Mouse (Mus musculus) liver, embryonic 16.5 days (tissue): ENCODE data around the gene Hoxd1. TPM values are rescaled to one million over a fixed set of nuclear protein-coding genes. Genes with fewer than 3 reads are reported as not detected.

Experiments used
- ATAC-seq: fragments of 200-750 bp; cut with Nextera tagmentation; 2 replicates; pipeline ENCODE4 v1.8.0; 2017; ENCODE audit warnings: low read depth, mild to moderate bottlenecking, moderate number of reproducible peaks, moderate library complexity
- H3K27ac ChIP-seq: fragments of 300-500 bp; sonication (generic); 2 replicates; pipeline ENCODE4 v1.5.1; 2014; ENCODE audit warnings: mild to moderate bottlenecking, low read length
- H3K27me3 ChIP-seq: fragments of 300-500 bp; sonication (generic); 2 replicates; pipeline ENCODE4 v1.6.1; 2014; ENCODE audit warnings: low read depth, low read length, mixed read lengths; ENCODE audit not compliant: control insufficient read depth, insufficient read depth
- H3K36me3 ChIP-seq: fragments of 300-500 bp; sonication (generic); 2 replicates; pipeline ENCODE4 v1.6.1; 2014; ENCODE audit warnings: mild to moderate bottlenecking; ENCODE audit not compliant: control insufficient read depth, insufficient read depth
- H3K4me1 ChIP-seq: fragments of 300-500 bp; sonication (generic); 2 replicates; pipeline ENCODE4 v1.6.1; 2014; ENCODE audit warnings: low read depth, low read length, mixed read lengths; ENCODE audit not compliant: control insufficient read depth
- H3K4me2 ChIP-seq: fragments of 300-500 bp; sonication (generic); 2 replicates; pipeline ENCODE4 v1.6.1; 2014; ENCODE audit warnings: low read depth, low read length, mixed read lengths
- H3K4me3 ChIP-seq: fragments of 300-500 bp; sonication (generic); 2 replicates; pipeline ENCODE4 v1.5.1; 2014; ENCODE audit warnings: low read depth, mild to moderate bottlenecking, low read length
- H3K9ac ChIP-seq: fragments of 300-500 bp; sonication (generic); 2 replicates; pipeline ENCODE4 v1.6.1; 2014; ENCODE audit warnings: low read depth, low read length
- H3K9me3 ChIP-seq: fragments of 300-500 bp; sonication (generic); replicated peaks from 2 replicates; pipeline ENCODE4 v1.6.1; 2016; ENCODE audit warnings: low read length; ENCODE audit not compliant: control insufficient read depth
- WGBS: fragments of 180-500 bp; shearing (Covaris S2); extraction: QIAGEN DNeasy Blood & Tissue Kit; methylation state at CpG from one replicate; pipeline ENCODE4 v1.1.7; 2014; ENCODE audit not compliant: insufficient replicate concordance; 5-methylcytosine and 5-hydroxymethylcytosine counted together
- polyA plus RNA-seq: library from polyadenylated mRNA; unstranded; fragments of >200 nt; fragmentation: Nextera tagmentation; extraction: Ambion mirVana; gene quantifications from 2 replicates; pipeline ENCODE4 v1.2.1, GENCODE M21; 2015

Gene Hoxd1
- polyA plus RNA-seq, 1 experiment from 2014 or later = not detected

GRCm38 (mm10) chr2:74722949-74723348, 39.8 kb upstream of the Hoxd1 start:
- H3K4me1 ChIP-seq = no peaks in the 10 kb centered on the region
- no peak overlapping the region for H3K9ac ChIP-seq
- no peak for ATAC-seq
- H3K36me3 ChIP-seq = no peaks in the 10 kb centered on the region
- H3K27ac ChIP-seq = no peak overlapping the region
- H3K4me2 ChIP-seq = no peak overlapping the region
- 14% methylated on average over 8 of the region's 8 CpGs for WGBS
- peaks cover 86% of the 10 kb centered on the region for H3K27me3 ChIP-seq
- H3K4me3 ChIP-seq = no peak overlapping the region
- no peaks in the 10 kb centered on the region for H3K9me3 ChIP-seq

GRCm38 (mm10) chr2:74724244-74725015, 38.4 kb upstream of the Hoxd1 start:
- H3K9me3 ChIP-seq = no peaks in the 10 kb centered on the region
- no peak for ATAC-seq
- no peak overlapping the region for H3K9ac ChIP-seq
- no peaks in the 10 kb centered on the region for H3K4me1 ChIP-seq
- 35% methylated on average over 7 of the region's 7 CpGs for WGBS
- no peak overlapping the region for H3K4me2 ChIP-seq
- no peaks in the 10 kb centered on the region for H3K36me3 ChIP-seq
- no peak overlapping the region for H3K4me3 ChIP-seq
- H3K27ac ChIP-seq = no peak overlapping the region
- peaks cover 89% of the 10 kb centered on the region for H3K27me3 ChIP-seq

DNA sequence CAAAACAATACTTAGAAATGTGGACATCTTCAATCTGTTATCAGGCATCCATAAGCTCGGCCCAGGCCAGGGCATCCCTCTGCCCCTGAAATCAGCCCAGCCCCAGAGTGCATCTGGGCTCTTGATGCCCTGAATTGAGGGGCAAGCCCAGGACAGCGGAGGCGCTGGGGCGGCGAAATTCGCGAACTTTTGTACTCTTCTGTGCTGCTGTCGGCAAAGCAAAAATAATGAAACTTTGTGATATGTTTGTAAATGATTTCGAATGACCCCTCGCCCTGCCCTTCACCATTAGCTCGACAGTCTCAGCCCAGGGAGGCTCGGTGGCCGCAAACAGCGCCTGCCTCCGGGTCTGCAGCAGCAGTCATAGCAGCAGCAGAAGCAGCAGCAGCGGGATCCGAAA, 37.6 kb upstream of the Hoxd1 start:
- no peak overlapping the region for H3K27ac ChIP-seq
- no peak overlapping the region for H3K4me3 ChIP-seq
- H3K4me1 ChIP-seq = no peaks in the 10 kb centered on the region
- no peaks in the 10 kb centered on the region for H3K36me3 ChIP-seq
- no peak for ATAC-seq
- peaks cover 87% of the 10 kb centered on the region for H3K27me3 ChIP-seq
- 29% methylated on average over 17 of the region's 17 CpGs for WGBS
- no peaks in the 10 kb centered on the region for H3K9me3 ChIP-seq
- H3K4me2 ChIP-seq = no peak overlapping the region
- no peak overlapping the region for H3K9ac ChIP-seq

DNA sequence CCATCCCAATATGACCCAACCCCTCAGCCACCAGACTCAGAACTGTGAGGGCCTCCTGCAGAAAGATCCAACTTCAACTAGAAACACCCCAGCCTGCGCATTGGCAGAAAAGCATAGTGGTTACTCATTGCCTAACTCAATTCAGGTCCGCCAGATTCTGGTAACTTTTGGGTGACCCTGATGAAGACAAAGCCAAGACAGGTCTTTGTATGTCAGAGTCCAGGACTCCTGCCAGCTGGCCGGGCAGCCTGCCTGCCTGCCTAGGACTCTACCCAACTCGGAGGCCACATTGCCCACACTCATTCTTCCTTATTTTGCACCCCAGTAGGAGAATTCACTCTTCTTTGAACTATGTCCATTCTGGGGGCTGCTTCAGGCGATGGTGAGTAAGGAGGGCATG, 36.2 kb upstream of the Hoxd1 start, which contains the start of gene Gm28230:
Gene Gm28230, plus strand, starts transcription at position 178 of the 400 bp plus-strand sequence.
- no peak for ATAC-seq
- no peaks in the 10 kb centered on the region for H3K36me3 ChIP-seq
- no peak within 1 kb of the TSS for H3K27ac ChIP-seq
- no peak within 1 kb of the TSS for H3K9ac ChIP-seq
- no peak within 1 kb of the TSS for H3K4me3 ChIP-seq
- H3K4me1 ChIP-seq = no peaks in the 10 kb centered on the region
- WGBS = 41% methylated on average over 5 of the region's 5 CpGs
- H3K4me2 ChIP-seq = peak within 1 kb of the TSS; percentile 8
- H3K9me3 ChIP-seq = no peaks in the 10 kb centered on the region
- peaks cover 92% of the 10 kb centered on the region for H3K27me3 ChIP-seq

- no peaks in the 10 kb centered on the region for H3K36me3 ChIP-seq
- H3K27ac ChIP-seq = no peak overlapping the region
- H3K9ac ChIP-seq = no peak overlapping the region
- H3K9me3 ChIP-seq = no peaks in the 10 kb centered on the region
- ATAC-seq = no peak
- no peak overlapping the region for H3K4me3 ChIP-seq
- no peaks in the 10 kb centered on the region for H3K4me1 ChIP-seq
- WGBS = 4% methylated on average over 39 of the region's 43 CpGs
- peak overlapping the region; percentile 8 for H3K4me2 ChIP-seq
- peaks cover 92% of the 10 kb centered on the region for H3K27me3 ChIP-seq
These were observed 35.7 kb upstream of the Hoxd1 start for GRCm38 (mm10) chr2:74726973-74727639.

- Histone ChIP-seq H3K9me3 (no peaks in the 10 kb centered on the region), H3K4me2 (no peak overlapping the region), H3K36me3 (no peaks in the 10 kb centered on the region), H3K4me3 (no peak overlapping the region), H3K9ac (no peak overlapping the region), H3K4me1 (no peaks in the 10 kb centered on the region), H3K27ac (no peak overlapping the region), H3K27me3 (peaks cover 95% of the 10 kb centered on the region)
- WGBS = 11% methylated on average over 25 of the region's 25 CpGs
- no peak for ATAC-seq
These were observed 35.0 kb upstream of the Hoxd1 start for GRCm38 (mm10) chr2:74727640-74728302.

GRCm38 (mm10) chr2:74728303-74728680, 34.5 kb upstream of the Hoxd1 start:
- no peak for ATAC-seq
- Histone ChIP-seq H3K9me3 (no peaks in the 10 kb centered on the region), H3K4me2 (no peak overlapping the region), H3K9ac (no peak overlapping the region), H3K4me3 (no peak overlapping the region), H3K36me3 (no peaks in the 10 kb centered on the region), H3K27ac (no peak overlapping the region), H3K4me1 (no peaks in the 10 kb centered on the region), H3K27me3 (peaks cover 95% of the 10 kb centered on the region)
- WGBS = 33% methylated on average over 13 of the region's 13 CpGs

GRCm38 (mm10) chr2:74730331-74730730, 32.4 kb upstream of the Hoxd1 start:
- Histone ChIP-seq H3K27ac (no peak overlapping the region), H3K4me1 (no peaks in the 10 kb centered on the region), H3K4me2 (no peak overlapping the region), H3K9me3 (no peaks in the 10 kb centered on the region), H3K4me3 (no peak overlapping the region), H3K9ac (no peak overlapping the region), H3K27me3 (peaks cover 95% of the 10 kb centered on the region), H3K36me3 (no peaks in the 10 kb centered on the region)
- 31% methylated on average over 8 of the region's 8 CpGs for WGBS
- no peak for ATAC-seq

DNA sequence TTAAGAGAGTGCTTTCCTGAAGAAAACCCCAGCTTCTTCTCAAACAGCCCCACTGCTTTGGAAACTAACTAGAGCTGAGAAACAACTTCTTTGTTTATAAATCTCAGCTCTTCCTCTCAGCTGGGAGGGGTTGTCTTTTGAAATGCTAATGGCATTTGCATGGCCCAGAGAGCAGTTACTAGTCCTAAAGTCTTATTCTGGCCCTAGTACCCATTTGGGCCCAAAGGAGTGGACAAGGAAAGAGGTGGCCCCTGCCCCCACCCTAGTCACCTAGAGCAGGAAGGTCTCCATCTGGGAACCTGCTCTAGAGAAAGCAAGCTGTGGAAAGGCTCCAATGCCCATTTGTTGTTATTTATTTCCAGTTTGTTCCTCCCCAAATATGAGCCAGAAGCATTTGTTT, 31.7 kb upstream of the Hoxd1 start:
- peaks cover 95% of the 10 kb centered on the region for H3K27me3 ChIP-seq
- no peak overlapping the region for H3K9ac ChIP-seq
- H3K27ac ChIP-seq = no peak overlapping the region
- H3K9me3 ChIP-seq = no peaks in the 10 kb centered on the region
- H3K4me3 ChIP-seq = no peak overlapping the region
- no peaks in the 10 kb centered on the region for H3K4me1 ChIP-seq
- no peaks in the 10 kb centered on the region for H3K36me3 ChIP-seq
- no peak overlapping the region for H3K4me2 ChIP-seq
- ATAC-seq = no peak
